Mouse (Mus musculus) thymus, postnatal 10 days (tissue): ENCODE measurements around the gene Tagap1.
A peak's percentile ranks its signal among the peaks of the same experiment; 100 is the strongest.
"Not testable (repeated sequence)": the region's sequence is repeated elsewhere in the genome, so short reads cannot be mapped to it uniquely, and the experiment has no call there.

Source experiments
- DNase-seq, 2 experiments: peaks; one replicate each; pipeline ENCODE4 v3.0.0; 2021; ENCODE audit warnings: low spot score in 2 of 2

Tagap1 gene

DNA sequence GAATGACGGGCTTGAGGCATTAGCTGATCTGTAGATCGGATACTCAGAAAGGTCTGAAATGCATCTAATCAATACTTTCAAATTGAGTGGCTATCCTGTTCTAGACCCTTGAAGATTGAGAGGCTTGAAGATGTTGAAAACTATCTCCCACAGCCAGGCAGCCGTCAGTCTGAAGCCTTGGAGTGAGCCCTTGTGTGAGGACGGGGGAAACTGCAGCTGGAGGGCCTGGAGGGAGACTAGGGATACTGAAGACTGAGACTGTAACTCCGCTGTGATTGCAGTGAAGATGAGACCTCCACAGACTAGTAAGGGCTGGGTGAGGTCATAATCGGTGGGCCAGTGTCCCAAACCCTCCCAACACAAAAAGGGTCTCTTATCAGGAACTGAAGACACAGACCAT is 1.4 kb upstream of the Tagap1 start:
- not testable (repeated sequence) for DNase-seq

DNA sequence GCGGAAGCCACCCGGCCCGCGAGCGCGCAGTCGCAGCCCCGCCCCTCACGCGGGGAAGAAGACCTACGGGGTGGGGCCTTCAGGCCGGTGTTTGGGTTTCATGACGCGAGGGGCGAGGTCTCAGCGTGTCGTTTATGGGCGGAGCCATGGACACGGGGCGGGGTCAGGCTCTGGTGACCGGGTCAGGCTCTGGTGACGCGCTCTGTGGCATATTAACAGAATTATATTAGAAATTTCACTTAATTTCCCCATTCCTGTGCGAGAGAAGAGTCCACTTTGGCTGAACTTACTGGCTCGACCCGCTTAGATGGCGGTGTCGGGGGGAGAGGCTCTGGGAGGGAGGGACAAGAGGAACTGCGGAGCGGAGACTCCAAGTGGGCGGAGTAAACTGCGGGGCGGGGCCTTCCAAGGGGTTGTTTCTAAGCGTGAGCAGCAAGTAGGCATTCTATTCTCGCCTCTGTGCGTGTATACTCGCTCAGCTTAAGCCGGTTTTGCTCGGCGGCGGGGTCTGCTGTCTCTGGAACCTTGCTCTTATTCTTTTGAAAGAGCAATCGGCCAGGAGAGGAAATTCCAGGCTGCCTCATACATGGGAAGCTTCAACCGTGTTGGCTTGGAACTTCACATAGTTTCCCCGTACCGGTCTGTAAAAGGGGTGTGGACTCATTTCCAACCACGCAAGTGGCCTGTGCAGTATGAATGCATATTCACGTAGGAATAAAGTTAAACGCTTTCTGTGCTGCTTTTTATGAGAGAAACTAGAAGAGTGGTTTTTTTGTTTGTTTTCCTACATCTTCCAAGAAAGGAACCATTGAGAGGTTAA is 435 bp upstream of the Tagap1 start:
- DNase-seq: not testable (repeated sequence)

DNA sequence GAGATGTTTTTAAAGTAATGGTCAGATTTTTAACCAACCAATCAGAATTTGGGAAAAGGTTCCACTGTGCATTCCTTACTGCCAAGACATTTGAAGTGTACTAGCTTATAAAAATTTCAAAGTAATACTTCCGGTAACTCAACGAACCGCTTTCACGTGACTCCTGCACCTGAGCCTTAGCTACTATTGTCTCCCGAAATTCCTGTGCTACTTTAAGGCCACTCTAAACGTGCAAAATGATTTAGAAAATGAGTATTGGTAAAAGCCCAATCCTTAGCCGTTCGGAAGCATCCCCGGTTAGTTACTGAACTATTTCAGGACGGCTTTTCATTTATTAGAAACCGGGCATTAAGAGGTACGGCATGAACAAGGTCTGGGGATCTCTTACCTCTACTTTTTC is 607 bp downstream of the Tagap1 start:
- DNase-seq: not testable (repeated sequence)

DNA sequence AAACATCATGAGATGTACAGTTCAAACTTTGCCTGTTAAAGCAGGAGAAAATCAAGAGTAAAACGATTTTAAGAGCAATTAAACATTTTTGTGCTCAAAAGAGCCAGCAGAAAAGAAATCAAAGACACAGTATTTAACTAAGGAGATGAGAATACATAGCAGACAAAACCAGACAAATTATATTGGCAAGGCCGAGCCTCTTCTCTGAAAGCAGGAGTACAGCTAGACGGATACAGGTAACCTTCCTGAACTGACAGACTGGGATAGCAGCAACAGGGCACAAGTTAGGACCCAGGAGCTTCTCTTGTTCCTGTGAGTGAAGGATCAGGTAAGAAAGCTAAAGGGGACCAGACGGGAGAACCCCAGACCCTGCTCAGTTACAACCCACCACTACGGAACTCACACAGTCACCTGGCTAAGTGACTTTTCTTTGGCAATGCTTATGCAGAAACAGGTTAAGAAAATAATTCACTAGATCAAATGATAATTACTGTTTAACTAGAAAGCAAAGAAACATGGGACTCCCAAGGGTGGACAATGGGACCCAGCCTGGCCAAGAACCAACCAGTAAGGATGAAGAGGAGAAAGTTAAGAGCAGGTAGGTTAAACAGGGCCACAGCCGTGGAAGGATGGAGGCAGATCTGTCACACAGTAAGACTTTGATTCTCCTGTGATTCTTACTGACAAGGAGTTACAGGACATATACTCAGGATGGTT is 1.3 kb downstream of the Tagap1 start:
- DNase-seq: not testable (repeated sequence)

DNA sequence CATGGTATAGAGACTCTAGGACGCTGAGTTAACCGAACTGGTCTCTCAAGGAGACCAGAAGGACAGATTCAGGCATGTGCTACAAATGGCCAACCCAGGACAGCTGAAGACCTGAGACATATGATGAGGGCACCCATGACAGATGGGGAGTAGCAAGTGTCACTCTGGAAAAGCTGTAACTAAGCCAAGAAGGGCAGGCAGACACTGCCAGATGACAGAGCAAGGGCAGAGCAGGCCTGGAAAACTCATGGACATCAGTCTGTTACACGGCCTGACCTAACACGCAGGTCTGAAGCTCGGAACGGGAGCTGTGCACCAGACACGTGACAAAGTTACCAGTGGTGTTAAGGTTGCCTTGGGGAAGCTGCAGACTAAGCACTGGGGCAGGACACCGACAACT is 2.1 kb downstream of the Tagap1 start:
- not testable (repeated sequence) for DNase-seq

DNA sequence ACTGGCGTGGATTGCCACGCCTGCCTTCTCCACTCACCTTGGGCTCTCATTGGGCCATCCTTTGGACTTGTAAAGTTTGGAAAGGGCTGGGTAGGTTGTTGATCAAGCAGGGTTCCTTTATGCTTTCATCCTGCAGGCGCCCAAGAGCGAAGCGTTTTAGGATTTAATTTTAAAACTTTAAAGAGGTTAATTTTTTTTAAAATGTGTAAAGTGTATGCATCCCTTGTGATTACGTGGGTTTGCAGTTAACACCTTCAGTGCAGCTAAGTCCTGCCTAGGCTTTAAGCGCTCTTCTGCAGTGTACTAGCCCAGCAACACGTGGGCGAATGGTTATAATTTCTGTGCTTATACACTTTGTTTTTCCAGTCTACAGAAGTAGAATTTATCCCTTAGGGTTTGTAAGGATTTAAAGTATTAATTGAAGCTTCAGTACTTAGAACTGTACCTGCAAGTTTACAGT is 12.2 kb downstream of the Tagap1 start:
- DNase-seq: not testable (repeated sequence)

DNA sequence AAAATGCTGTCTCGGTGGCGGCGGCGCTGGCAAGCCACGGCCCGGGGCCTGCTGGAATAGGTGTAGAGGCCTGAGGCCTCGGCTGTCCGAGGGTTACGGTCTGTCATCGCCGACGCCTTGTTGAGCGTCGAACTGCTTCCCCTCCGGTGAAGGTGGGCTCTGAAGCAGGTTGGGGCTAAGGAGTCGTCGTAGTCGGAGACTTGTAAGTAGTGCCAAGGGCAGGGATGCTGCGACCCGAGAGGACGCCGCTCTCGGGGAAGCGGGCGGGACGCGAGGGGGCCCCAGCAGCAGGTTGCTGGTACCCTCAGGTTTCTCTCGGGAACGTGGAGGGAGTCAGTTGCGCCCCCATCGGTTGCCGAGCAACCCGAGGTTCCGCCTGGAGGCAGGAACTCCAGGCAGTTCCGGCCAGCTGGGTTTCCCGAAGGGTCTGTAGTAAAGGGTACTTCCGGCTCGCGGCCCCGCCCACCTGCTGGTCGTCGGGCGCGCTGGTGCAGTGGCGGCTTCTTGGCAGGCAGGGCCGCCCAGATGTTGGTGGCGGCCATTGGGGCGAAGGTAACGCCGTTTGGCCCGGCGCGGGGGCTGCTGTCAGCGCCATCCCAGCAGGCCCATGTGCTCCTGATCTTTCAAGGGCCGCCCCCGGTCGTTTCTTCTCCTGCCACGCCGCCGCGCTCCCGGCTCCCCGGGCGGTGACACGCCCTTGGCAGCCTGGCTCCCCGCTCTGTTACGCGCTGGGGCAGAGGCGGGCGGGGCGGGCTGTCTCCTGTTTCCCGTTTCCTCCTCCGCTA is 12.8 kb downstream of the Tagap1 start, which contains the start of gene Rsph3b:
Gene Rsph3b, minus strand, starts transcription at position 699 of the 785 bp plus-strand sequence.
- peak; percentile 69 to 75 for DNase-seq

DNA sequence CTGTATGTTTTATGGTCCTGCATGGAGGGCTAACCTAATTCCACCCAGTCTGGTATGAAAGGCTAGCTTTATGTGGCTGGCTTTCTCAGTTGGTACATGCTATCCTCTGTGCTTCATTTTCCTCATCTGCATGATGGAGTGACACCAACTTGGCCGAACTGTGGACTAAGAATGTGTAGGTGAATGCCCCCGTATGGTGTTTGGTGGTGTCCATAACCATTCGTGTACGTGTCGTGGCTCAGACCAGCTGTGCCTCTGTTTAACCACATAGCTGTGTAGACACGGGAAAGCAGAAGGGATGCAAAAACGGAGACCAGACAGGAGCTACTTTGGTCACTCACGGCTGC is 13.3 kb downstream of the Tagap1 start:
- DNase-seq: not testable (repeated sequence)

DNA sequence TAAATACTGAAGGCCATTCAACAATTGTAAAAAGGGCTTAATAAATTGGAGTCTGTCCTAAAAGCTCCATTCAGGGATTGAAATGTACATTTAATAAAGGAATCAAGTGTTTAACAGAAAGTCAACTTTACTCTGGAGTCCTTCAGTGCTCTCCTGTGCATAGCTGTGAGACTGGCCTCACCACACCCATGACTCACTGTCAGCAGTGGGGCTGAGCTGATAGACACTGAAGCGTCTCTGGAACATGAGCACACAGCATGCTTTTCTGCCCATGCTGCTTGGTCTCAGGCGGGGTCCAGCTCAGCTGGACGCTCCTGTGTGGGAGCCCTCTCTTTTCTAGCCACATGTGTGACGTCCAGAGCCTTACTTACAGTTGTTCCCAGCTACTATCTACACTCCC is 18.4 kb downstream of the Tagap1 start:
- not testable (repeated sequence) for DNase-seq

DNA sequence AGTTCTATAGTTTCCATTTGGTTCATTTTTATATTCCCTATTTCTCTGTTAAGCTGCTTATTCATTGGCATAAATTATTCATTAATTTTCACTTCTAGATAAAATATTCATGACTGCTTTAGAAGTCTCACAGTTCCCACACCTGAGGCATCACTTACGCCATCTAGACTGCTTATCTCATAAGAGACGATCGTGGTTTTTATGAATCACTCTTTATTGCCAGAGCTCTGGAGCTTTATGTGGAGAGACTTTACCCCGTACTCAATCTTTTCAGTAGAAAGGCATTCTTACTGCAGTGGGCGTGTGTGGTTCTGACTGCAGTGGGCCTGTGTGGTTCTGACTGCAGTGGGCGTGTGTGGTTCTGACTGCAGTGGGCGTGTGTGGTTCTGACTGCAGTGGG is 29.3 kb downstream of the Tagap1 start:
- DNase-seq: not testable (repeated sequence)

DNA sequence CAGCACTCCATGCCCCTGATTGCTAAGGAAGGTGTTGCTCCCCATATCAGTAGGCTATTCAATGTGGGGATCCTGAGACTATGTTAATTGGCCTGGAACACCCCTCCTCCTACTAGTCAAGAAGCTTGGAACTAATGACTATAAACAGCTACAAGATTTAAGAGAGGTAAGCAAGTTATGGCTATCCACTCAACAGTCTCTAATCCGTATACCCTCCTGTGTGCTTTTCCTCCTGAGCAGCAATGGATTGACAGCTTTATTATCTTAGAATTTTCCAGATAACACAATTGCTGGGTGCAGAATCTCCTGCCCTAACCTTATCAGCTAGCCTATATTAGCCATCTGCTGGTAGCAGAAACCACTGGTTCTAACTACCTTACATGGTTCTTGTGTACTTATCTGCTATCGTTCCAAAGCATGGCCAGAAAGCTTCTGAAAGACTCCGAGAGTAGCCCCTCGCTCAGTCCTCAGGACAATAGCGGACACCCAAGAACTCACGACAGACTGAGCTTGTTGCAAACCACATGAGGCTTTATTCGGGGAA is 40.5 kb downstream of the Tagap1 start:
- not testable (repeated sequence) for DNase-seq

DNA sequence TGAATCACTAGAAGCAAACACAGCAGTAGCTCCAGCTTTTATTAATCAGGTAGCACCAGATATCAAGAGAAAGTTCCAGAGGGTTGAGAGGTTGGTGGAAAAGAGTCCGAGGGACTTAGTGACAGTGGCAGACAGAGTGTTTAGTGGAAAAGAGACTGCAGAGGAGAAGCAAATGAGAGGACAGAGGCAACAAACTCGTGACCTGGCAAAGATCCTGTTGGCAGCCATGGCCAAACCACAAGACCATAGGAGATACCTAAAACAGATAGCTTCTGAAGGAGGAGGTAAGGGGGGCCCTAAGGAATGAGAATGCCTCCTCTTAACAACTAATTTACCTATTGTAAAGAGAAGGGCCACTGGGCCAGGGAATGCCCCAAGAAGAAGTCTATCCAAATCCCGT is 41.6 kb downstream of the Tagap1 start:
- not testable (repeated sequence) for DNase-seq

DNA sequence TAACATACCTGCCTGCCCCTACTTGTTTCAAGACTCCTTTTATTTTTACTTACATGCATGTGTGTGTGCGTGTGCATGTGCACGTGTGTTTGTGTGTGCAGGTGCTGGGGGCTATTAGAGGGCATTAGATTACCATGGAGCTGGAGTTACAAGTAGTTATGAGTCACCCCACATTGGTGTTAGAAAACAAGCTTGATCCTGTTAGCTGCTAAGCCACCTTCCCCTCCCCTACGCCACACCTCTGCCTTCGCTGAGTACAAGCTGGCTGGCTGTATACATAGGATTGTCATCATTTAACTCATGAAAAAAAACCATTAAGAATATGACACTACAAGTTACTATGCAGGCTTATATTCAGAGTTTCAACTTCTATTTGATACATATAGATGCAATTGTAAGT is 45.7 kb downstream of the Tagap1 start:
- not testable (repeated sequence) for DNase-seq

DNA sequence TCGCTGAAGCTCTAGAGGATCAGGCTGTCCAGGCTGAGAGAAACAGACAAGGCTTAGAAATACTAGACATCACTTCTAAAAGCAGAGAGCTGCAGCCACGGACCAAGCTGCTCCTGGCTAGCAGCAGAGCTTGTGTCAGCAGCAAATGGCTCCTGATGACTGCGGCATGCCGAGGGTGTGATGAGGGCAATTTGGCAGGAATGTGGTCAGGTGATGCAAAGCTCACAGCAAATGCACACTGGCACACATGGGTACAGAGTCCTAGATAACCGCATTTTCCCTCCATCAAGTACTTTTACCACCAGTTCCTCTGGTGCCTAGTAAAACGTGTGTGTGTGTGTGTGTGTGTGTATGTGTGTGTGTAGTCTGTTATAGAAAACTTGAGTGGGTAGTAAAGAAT is 46.9 kb downstream of the Tagap1 start:
- DNase-seq: not testable (repeated sequence)
